8 mouse cellular contexts compared by ENCODE assay signal in the genomic region with DNA sequence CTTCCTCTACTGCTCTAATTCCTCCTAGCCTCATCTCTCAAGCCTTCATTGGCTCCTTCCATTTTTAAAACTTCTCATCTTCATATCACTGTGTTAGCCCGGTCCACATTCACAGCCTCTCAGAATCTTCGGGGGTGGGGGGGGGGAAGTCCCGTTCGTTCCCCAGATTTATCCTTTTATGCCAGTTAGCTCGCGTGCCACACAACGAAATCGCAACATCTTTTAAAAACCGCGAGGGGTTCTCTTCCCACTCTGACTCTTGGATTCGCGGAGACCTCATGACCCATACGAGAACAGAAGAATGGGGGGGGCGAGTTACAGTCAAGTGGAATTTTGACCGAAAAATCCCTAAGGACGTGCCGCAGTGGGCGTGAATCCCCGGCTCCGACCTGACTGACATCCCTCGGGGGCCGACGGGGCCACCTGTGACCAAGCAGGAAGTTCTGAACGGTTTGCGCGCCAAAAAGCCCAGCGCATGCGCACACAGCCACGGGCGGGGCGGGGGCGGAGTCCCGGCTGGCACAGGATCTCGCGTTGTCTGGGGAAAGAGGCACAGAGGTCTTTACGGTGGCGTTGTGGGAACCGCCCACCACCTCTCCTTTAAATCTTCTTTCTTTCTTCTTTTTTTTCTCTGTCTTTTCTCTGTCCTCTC. TPM values are rescaled to one million over a fixed set of nuclear protein-coding genes. Genes with fewer than 3 reads are reported as not detected.
DNase-seq lines count a peak whose midpoint lies in the region; ATAC-seq and TF ChIP-seq lines count a peak whose summit lies in the region.

No protein-coding gene starts in this region.

- peak; percentile 98 for DNase-seq in CD4-positive, CD25-positive, alpha-beta regulatory T cell, adult 2 months (ENCODE audit: low read depth, low spot score)
- peak; percentile 80 for DNase-seq in brain, embryonic 18.5 days (ENCODE audit: low read depth, low spot score)
- DNase-seq in kidney, postnatal 0 days (ENCODE audit: low spot score) = peak; percentile 96
- DNase-seq in liver, adult 2 months (ENCODE audit: extremely low read depth, low read depth, low spot score) = peak; percentile 73
- DNase-seq in spleen, postnatal 36 days (ENCODE audit: low spot score in 2 of 2) = peak; percentile 96 to 97

- H3K27ac ChIP-seq in heart, embryonic 12.5 days (ENCODE audit: poor library complexity, severe bottlenecking) = peak overlapping the region; percentile 100
- peak overlapping the region; percentile 99 for H3K27ac ChIP-seq in kidney, postnatal 0 days
- H3K27ac ChIP-seq in liver, adult 2 months (replicated peaks; ENCODE audit: insufficient read depth, low read depth, low read length) = peak overlapping the region; percentile 99

- peak; percentile 94 for ATAC-seq in heart, embryonic 12.5 days (ENCODE audit: insufficient number of reproducible peaks, low FRiP score)
- peak; percentile 91 for ATAC-seq in kidney, postnatal 0 days (replicated peaks; ENCODE audit: low FRiP score, low read depth)
- ATAC-seq in monocyte, adult 5-6 weeks (replicated peaks; ENCODE audit: insufficient number of reproducible peaks, low FRiP score, low TSS enrichment, poor library complexity, severe bottlenecking) = peak; percentile 80

- H3K9me3 ChIP-seq in erythroblast, embryonic 14.5 days (ENCODE audit: control insufficient read depth, low read length) = no peaks in the 10 kb centered on the region
- no peaks in the 10 kb centered on the region for H3K9me3 ChIP-seq in heart, embryonic 12.5 days (replicated peaks)
- no peaks in the 10 kb centered on the region for H3K9me3 ChIP-seq in kidney, postnatal 0 days (replicated peaks; ENCODE audit: low read length)

- no peaks in the 10 kb centered on the region for H3K79me2 ChIP-seq in liver, adult 2 months (ENCODE audit: control insufficient read depth, insufficient read depth, low read length)

- peaks cover 49% of the 10 kb centered on the region for H3K4me1 ChIP-seq in erythroblast, embryonic 14.5 days (ENCODE audit: control insufficient read depth)
- peaks cover 7% of the 10 kb centered on the region; the same call in 1 of the 2 replicates for H3K4me1 ChIP-seq in heart, embryonic 12.5 days (replicated peaks)
- 0 out of 2 replicates have a peak, but pooled peaks cover 3% of the 10 kb centered on the region for H3K4me1 ChIP-seq in kidney, postnatal 0 days (replicated peaks; ENCODE audit: insufficient read depth, low read length)
- H3K4me1 ChIP-seq in liver, adult 2 months (ENCODE audit: control insufficient read depth, insufficient read depth, low read length) = peaks cover 2% of the 10 kb centered on the region; the same call in 1 of the 2 replicates

- H3K27me3 ChIP-seq in erythroblast, embryonic 14.5 days (ENCODE audit: control insufficient read depth) = no peaks in the 10 kb centered on the region
- no peaks in the 10 kb centered on the region for H3K27me3 ChIP-seq in heart, embryonic 12.5 days (replicated peaks)
- no peaks in the 10 kb centered on the region for H3K27me3 ChIP-seq in kidney, postnatal 0 days (ENCODE audit: insufficient read depth, low read length)
- H3K27me3 ChIP-seq in liver, adult 2 months (ENCODE audit: control insufficient read depth, insufficient read depth, low read length) = no peaks in the 10 kb centered on the region

- H3K4me2 ChIP-seq in heart, embryonic 12.5 days = peak overlapping the region; percentile 78
- peak overlapping the region; percentile 70 for H3K4me2 ChIP-seq in kidney, postnatal 0 days (ENCODE audit: low read length)

- WGBS in heart, embryonic 12.5 days = under 1% methylated on average over 38 of the region's 38 CpGs
- under 1% methylated on average over 38 of the region's 38 CpGs for WGBS in kidney, postnatal 0 days
- under 1% methylated on average over 38 of the region's 38 CpGs for WGBS in liver, adult 2 months

- no peak for TF ChIP-seq CTCF in kidney, postnatal 0 days (IDR thresholded peaks at IDR 0.05; ENCODE audit: low read depth)
- no peak for TF ChIP-seq CTCF in liver, adult 2 months (IDR thresholded peaks at IDR 0.05; ENCODE audit: low read depth, low read length)

- peak overlapping the region; percentile 82 for H3K9ac ChIP-seq in heart, embryonic 12.5 days
- peak overlapping the region; percentile 75 for H3K9ac ChIP-seq in kidney, postnatal 0 days (ENCODE audit: low read depth, low read length)
- H3K9ac ChIP-seq in liver, adult 2 months (ENCODE audit: low read depth, low read length) = peak overlapping the region; percentile 92

- peak; percentile 87 for TF ChIP-seq POLR2A in liver, adult 2 months (IDR thresholded peaks at IDR 0.05; ENCODE audit: extremely low read depth, insufficient read depth, low read length)

- H3K36me3 ChIP-seq in erythroblast, embryonic 14.5 days (ENCODE audit: control insufficient read depth) = no peaks in the 10 kb centered on the region
- H3K36me3 ChIP-seq in heart, embryonic 12.5 days = 0 out of 2 replicates have a peak, but pooled peaks cover 2% of the 10 kb centered on the region
- H3K36me3 ChIP-seq in kidney, postnatal 0 days (ENCODE audit: insufficient read depth, low read length) = no peaks in the 10 kb centered on the region
- no peaks in the 10 kb centered on the region for H3K36me3 ChIP-seq in liver, adult 2 months (ENCODE audit: control insufficient read depth, insufficient read depth, low read length)

- peak overlapping the region; percentile 97 for H3K4me3 ChIP-seq in erythroblast, embryonic 14.5 days (replicated peaks)
- peak overlapping the region; percentile 58 for H3K4me3 ChIP-seq in heart, embryonic 12.5 days
- H3K4me3 ChIP-seq in kidney, postnatal 0 days (replicated peaks; ENCODE audit: low read depth, low read length) = peak overlapping the region; percentile 45
- H3K4me3 ChIP-seq in liver, adult 2 months (ENCODE audit: insufficient read depth, low read depth, low read length) = peak overlapping the region; percentile 65

RNA-seq across cellular contexts. Expression of a gene that starts 0.8 kb away (rescaled TPM):
- polyA plus RNA-seq in erythroblast, embryonic 14.5 days (2012) = 0.36 and 0.61 TPM in 2 replicates
- polyA plus RNA-seq in heart, embryonic 12.5 days (2016; fragmentation: Nextera tagmentation; extraction: Ambion mirVana) = 9.0 and 10.2 TPM in 2 replicates
- polyA plus RNA-seq in kidney, postnatal 0 days (2015; fragmentation: Nextera tagmentation; extraction: Ambion mirVana) = 11.1 and 12.1 TPM in 2 replicates
- 4.7 and 4.8 TPM in 2 replicates for total RNA-seq in liver, adult 2 months (2014; rRNA removed)
- polyA plus RNA-seq in liver, adult 2 months (2012; rRNA removed) = 4.9 and 6.9 TPM in 2 replicates
- total RNA-seq in monocyte, adult 5-6 weeks (2017) = 5.4 to 11.0 TPM (median 6.3 TPM) in 3 replicates

RNA-seq across cellular contexts. Expression of a gene that starts 22.6 kb away (rescaled TPM):
- polyA plus RNA-seq in erythroblast, embryonic 14.5 days (2012) = 6.9 and 7.0 TPM in 2 replicates
- 16.8 and 17.4 TPM in 2 replicates for polyA plus RNA-seq in heart, embryonic 12.5 days (2016; fragmentation: Nextera tagmentation; extraction: Ambion mirVana)
- polyA plus RNA-seq in kidney, postnatal 0 days (2015; fragmentation: Nextera tagmentation; extraction: Ambion mirVana) = 25.1 and 25.9 TPM in 2 replicates
- 14.4 and 16.2 TPM in 2 replicates for total RNA-seq in liver, adult 2 months (2014; rRNA removed)
- polyA plus RNA-seq in liver, adult 2 months (2012; rRNA removed) = 7.1 and 8.6 TPM in 2 replicates
- total RNA-seq in monocyte, adult 5-6 weeks (2017) = 272 to 301 TPM (median 295 TPM) in 3 replicates

Comparison
In these comparisons a context has a peak if more than half of its experiments do, and no peak if none do; other contexts are left out.
1. Peak in every context shown above with its lines: DNase-seq, ATAC-seq, H3K4me3 ChIP-seq and H3K27ac ChIP-seq.
2. H3K4me3 ChIP-seq: peak in every context shown above with its lines; median percentile 97 in erythroblast, embryonic 14.5 days; 65 in liver, adult 2 months; 58 in heart, embryonic 12.5 days; 45 in kidney, postnatal 0 days.